ENCODE assay signal across 29 mouse cellular contexts in genomic region chr2:84416501-84416900, GRCm38 (mm10). TPM values are rescaled to one million over a fixed set of nuclear protein-coding genes. Genes with fewer than 3 reads are reported as not detected.
DNase-seq lines count a peak whose midpoint lies in the region; ATAC-seq and TF ChIP-seq lines count a peak whose summit lies in the region.
"Had no signal": no experiment of that assay in that cellular context is flagged by ENCODE, and none has a peak within 500 bp of the region (broad histone marks: within the 10 kb centered on the region; RNA-seq: fewer than 3 reads in every experiment).

No protein-coding gene starts in this region.

- no peaks in the 10 kb centered on the region for H3K36me3 ChIP-seq in heart, embryonic 11.5 days (ENCODE audit: control insufficient read depth, insufficient read depth, low read length)
- no peaks in the 10 kb centered on the region for H3K36me3 ChIP-seq in hindbrain, embryonic 16.5 days (ENCODE audit: control insufficient read depth, insufficient read depth, low read length)
- H3K36me3 ChIP-seq in hindbrain, embryonic 14.5 days (replicated peaks; ENCODE audit: control insufficient read depth, insufficient read depth) = no peaks in the 10 kb centered on the region
- H3K36me3 ChIP-seq in midbrain, postnatal 0 days (ENCODE audit: insufficient read depth, low read length) = no peaks in the 10 kb centered on the region
- H3K36me3 ChIP-seq in midbrain, embryonic 15.5 days (replicated peaks) = no peaks in the 10 kb centered on the region
- H3K36me3 ChIP-seq: heart, embryonic 15.5 days; hindbrain, embryonic 10.5 days; limb, embryonic 10.5 days; limb, embryonic 15.5 days; liver, embryonic 13.5 days; midbrain, embryonic 13.5 days; neural tube, embryonic 13.5 days had no signal

- H3K9me3 ChIP-seq in heart, embryonic 11.5 days (replicated peaks; ENCODE audit: control insufficient read depth, low read length) = no peaks in the 10 kb centered on the region
- H3K9me3 ChIP-seq in hindbrain, embryonic 16.5 days (ENCODE audit: control insufficient read depth, low read length) = no peaks in the 10 kb centered on the region
- peaks cover 4% of the 10 kb centered on the region for H3K9me3 ChIP-seq in hindbrain, embryonic 14.5 days (ENCODE audit: control insufficient read depth, low read length)
- H3K9me3 ChIP-seq in midbrain, postnatal 0 days (ENCODE audit: low read length) = no peaks in the 10 kb centered on the region
- no peaks in the 10 kb centered on the region for H3K9me3 ChIP-seq in midbrain, embryonic 15.5 days
- H3K9me3 ChIP-seq: forebrain, embryonic 13.5 days; heart, embryonic 15.5 days; hindbrain, embryonic 10.5 days; limb, embryonic 10.5 days; limb, embryonic 15.5 days; liver, embryonic 13.5 days; neural tube, embryonic 13.5 days; stomach, embryonic 15.5 days had no signal

- no peak overlapping the region for H3K27ac ChIP-seq in heart, embryonic 11.5 days (ENCODE audit: low read depth, low read length)
- H3K27ac ChIP-seq in hindbrain, embryonic 16.5 days (ENCODE audit: low read depth, low read length) = no peak overlapping the region
- no peak overlapping the region for H3K27ac ChIP-seq in hindbrain, embryonic 14.5 days
- no peak overlapping the region for H3K27ac ChIP-seq in midbrain, postnatal 0 days (ENCODE audit: low read depth, low read length)
- H3K27ac ChIP-seq in midbrain, embryonic 15.5 days = no peak overlapping the region
- H3K27ac ChIP-seq: forebrain, embryonic 13.5 days; heart, embryonic 15.5 days; hindbrain, embryonic 10.5 days; limb, embryonic 10.5 days; limb, embryonic 15.5 days; liver, embryonic 13.5 days; macrophage; midbrain, embryonic 13.5 days; neural tube, embryonic 13.5 days; stomach, embryonic 15.5 days had no signal

- DNase-seq in heart, adult 18-20 months = peak; percentile 36 to 52
- no peak for DNase-seq in hindbrain, embryonic 14.5 days (ENCODE audit: low spot score)
- peak; percentile 26 for DNase-seq in midbrain, postnatal 0 days (ENCODE audit: low spot score)
- peak; percentile 54 for DNase-seq in fibroblast of lung, adult 2 months (ENCODE audit: low read depth)
- no peak for DNase-seq in Muller cell, postnatal 12 days (ENCODE audit: inconsistent ontology term)
- DNase-seq: adrenal gland, postnatal 25 days; cerebellum, adult 11-12 months; cerebellum, adult 9-11 months; gastrocnemius, postnatal 10 days; kidney, adult 9 months; kidney, postnatal 10 days; layer of hippocampus, postnatal 36 days; liver, embryonic 13.5 days; right cerebral cortex, postnatal 14 days had no signal

- no peak overlapping the region for H3K4me3 ChIP-seq in heart, embryonic 11.5 days (ENCODE audit: low read depth, low read length)
- no peak overlapping the region for H3K4me3 ChIP-seq in hindbrain, embryonic 16.5 days (ENCODE audit: low read length)
- H3K4me3 ChIP-seq in hindbrain, embryonic 14.5 days (replicated peaks; ENCODE audit: low read length) = no peak overlapping the region
- no peak overlapping the region for H3K4me3 ChIP-seq in midbrain, postnatal 0 days (ENCODE audit: low read depth, low read length)
- H3K4me3 ChIP-seq in midbrain, embryonic 15.5 days = no peak overlapping the region
- H3K4me3 ChIP-seq: erythroblast, embryonic 14.5 days; forebrain, embryonic 13.5 days; heart, embryonic 15.5 days; hindbrain, embryonic 10.5 days; limb, embryonic 10.5 days; limb, embryonic 15.5 days; liver, embryonic 13.5 days; midbrain, embryonic 13.5 days; neural tube, embryonic 13.5 days; stomach, embryonic 15.5 days had no signal

- WGBS in heart, embryonic 11.5 days (ENCODE audit: insufficient replicate concordance) = 82% methylated on average over 4 of the region's 4 CpGs
- 58% methylated on average over 4 of the region's 4 CpGs for WGBS in hindbrain, embryonic 16.5 days
- WGBS in hindbrain, embryonic 14.5 days = 61% methylated on average over 4 of the region's 4 CpGs
- WGBS in midbrain, postnatal 0 days = 67% methylated on average over 4 of the region's 4 CpGs
- 72% methylated on average over 4 of the region's 4 CpGs for WGBS in midbrain, embryonic 15.5 days

- H3K4me2 ChIP-seq in heart, embryonic 11.5 days = no peak overlapping the region
- H3K4me2 ChIP-seq in hindbrain, embryonic 16.5 days (ENCODE audit: low read length) = no peak overlapping the region
- H3K4me2 ChIP-seq in hindbrain, embryonic 14.5 days (replicated peaks) = no peak overlapping the region
- H3K4me2 ChIP-seq in midbrain, postnatal 0 days (ENCODE audit: low read depth, low read length, poor library complexity, severe bottlenecking) = no peak overlapping the region
- no peak overlapping the region for H3K4me2 ChIP-seq in midbrain, embryonic 15.5 days
- H3K4me2 ChIP-seq: forebrain, embryonic 13.5 days; heart, embryonic 15.5 days; limb, embryonic 15.5 days; liver, embryonic 13.5 days; midbrain, embryonic 13.5 days; neural tube, embryonic 13.5 days; stomach, embryonic 15.5 days had no signal

- H3K4me1 ChIP-seq in heart, embryonic 11.5 days (ENCODE audit: control insufficient read depth, insufficient read depth, low read length) = no peaks in the 10 kb centered on the region
- no peaks in the 10 kb centered on the region for H3K4me1 ChIP-seq in hindbrain, embryonic 16.5 days (ENCODE audit: control insufficient read depth, insufficient read depth, low read depth, low read length)
- no peaks in the 10 kb centered on the region for H3K4me1 ChIP-seq in hindbrain, embryonic 14.5 days (replicated peaks; ENCODE audit: control insufficient read depth, insufficient read depth, low read length)
- no peaks in the 10 kb centered on the region for H3K4me1 ChIP-seq in midbrain, postnatal 0 days (ENCODE audit: insufficient read depth, low read length)
- H3K4me1 ChIP-seq in midbrain, embryonic 15.5 days = no peaks in the 10 kb centered on the region
- H3K4me1 ChIP-seq: forebrain, embryonic 13.5 days; heart, embryonic 15.5 days; hindbrain, embryonic 10.5 days; limb, embryonic 10.5 days; limb, embryonic 15.5 days; liver, embryonic 13.5 days; midbrain, embryonic 13.5 days; neural tube, embryonic 13.5 days; stomach, embryonic 15.5 days had no signal

- TF ChIP-seq CTCF in midbrain, postnatal 0 days (IDR thresholded peaks at IDR 0.05) = no peak

- no peaks in the 10 kb centered on the region for H3K27me3 ChIP-seq in heart, embryonic 11.5 days (ENCODE audit: control insufficient read depth, insufficient read depth, low read length)
- no peaks in the 10 kb centered on the region for H3K27me3 ChIP-seq in hindbrain, embryonic 16.5 days (replicated peaks; ENCODE audit: control insufficient read depth, insufficient read depth, low read length)
- H3K27me3 ChIP-seq in hindbrain, embryonic 14.5 days (ENCODE audit: control insufficient read depth, insufficient read depth, low read length) = no peaks in the 10 kb centered on the region
- H3K27me3 ChIP-seq in midbrain, postnatal 0 days (ENCODE audit: insufficient read depth, low read length) = no peaks in the 10 kb centered on the region
- no peaks in the 10 kb centered on the region for H3K27me3 ChIP-seq in midbrain, embryonic 15.5 days (replicated peaks)
- H3K27me3 ChIP-seq: forebrain, embryonic 13.5 days; heart, embryonic 15.5 days; limb, embryonic 15.5 days; liver, embryonic 13.5 days; midbrain, embryonic 13.5 days; neural tube, embryonic 13.5 days; stomach, embryonic 15.5 days had no signal

- ATAC-seq in heart, embryonic 11.5 days (replicated peaks; ENCODE audit: insufficient number of reproducible peaks, low FRiP score, low TSS enrichment) = no peak
- peak; percentile 52; the same call in 1 of the 2 replicates for ATAC-seq in hindbrain, embryonic 16.5 days
- no peak for ATAC-seq in hindbrain, embryonic 14.5 days (ENCODE audit: low FRiP score)
- ATAC-seq in midbrain, postnatal 0 days (ENCODE audit: low FRiP score) = no peak
- no peak for ATAC-seq in midbrain, embryonic 15.5 days (replicated peaks)
- ATAC-seq: CD4-positive, CD25-positive, alpha-beta regulatory T cell, adult 4 months; forebrain, embryonic 13.5 days; intestine, postnatal 0 days; midbrain, embryonic 13.5 days had no signal

- no peak overlapping the region for H3K9ac ChIP-seq in heart, embryonic 11.5 days (ENCODE audit: low read depth, low read length)
- H3K9ac ChIP-seq in hindbrain, embryonic 16.5 days (ENCODE audit: low read depth, low read length) = no peak overlapping the region
- H3K9ac ChIP-seq in hindbrain, embryonic 14.5 days = no peak overlapping the region
- no peak overlapping the region for H3K9ac ChIP-seq in midbrain, postnatal 0 days (replicated peaks; ENCODE audit: low read length, poor library complexity, severe bottlenecking)
- no peak overlapping the region for H3K9ac ChIP-seq in midbrain, embryonic 15.5 days
- H3K9ac ChIP-seq: forebrain, embryonic 13.5 days; heart, embryonic 15.5 days; limb, embryonic 15.5 days; liver, embryonic 13.5 days; midbrain, embryonic 13.5 days; neural tube, embryonic 13.5 days; stomach, embryonic 15.5 days had no signal

RNA-seq across cellular contexts. Expression of gene Calcrl, which starts 8.7 kb away (rescaled TPM):
- 10 to 100 TPM; 25.3 to 27.4 TPM for total RNA-seq in heart, adult 18-20 months (2021)
- polyA plus RNA-seq in heart, embryonic 11.5 days (2014; fragmentation: Nextera tagmentation; extraction: Ambion mirVana) = 59.6 and 68.1 TPM in 2 replicates
- 13.9 and 16.5 TPM in 2 replicates for polyA plus RNA-seq in hindbrain, embryonic 16.5 days (2015; fragmentation: Nextera tagmentation; extraction: Ambion mirVana)
- 22.3 and 23.1 TPM in 2 replicates for polyA plus RNA-seq in hindbrain, embryonic 14.5 days (2014; fragmentation: Nextera tagmentation; extraction: Ambion mirVana)
- total RNA-seq in midbrain, postnatal 0 days (2014; rRNA removed) = 11.0 and 19.5 TPM in 2 replicates
- polyA plus RNA-seq in midbrain, postnatal 0 days (2015; fragmentation: Nextera tagmentation; extraction: Ambion mirVana) = 6.0 TPM in 2 replicates
- polyA plus RNA-seq in midbrain, embryonic 15.5 days (2015; fragmentation: Nextera tagmentation; extraction: Ambion mirVana) = 8.6 and 9.7 TPM in 2 replicates
- polyA plus RNA-seq: erythroblast, embryonic 14.5 days had no signal

Comparison
In these comparisons a context has a peak if more than half of its experiments do, and no peak if none do; other contexts are left out.
1. DNase-seq: peak in heart, adult 18-20 months (2 of 2), midbrain, postnatal 0 days (single experiment) and fibroblast of lung, adult 2 months (single experiment); none in hindbrain, embryonic 14.5 days (single experiment) and Muller cell, postnatal 12 days (single experiment).